Mouse (Mus musculus) right cerebral cortex, postnatal 14 days (tissue): ENCODE data around the gene Rufy3.

Experiments used
- DNase-seq: peaks from one replicate; pipeline ENCODE4 v3.0.0; 2022

Gene Rufy3

DNA sequence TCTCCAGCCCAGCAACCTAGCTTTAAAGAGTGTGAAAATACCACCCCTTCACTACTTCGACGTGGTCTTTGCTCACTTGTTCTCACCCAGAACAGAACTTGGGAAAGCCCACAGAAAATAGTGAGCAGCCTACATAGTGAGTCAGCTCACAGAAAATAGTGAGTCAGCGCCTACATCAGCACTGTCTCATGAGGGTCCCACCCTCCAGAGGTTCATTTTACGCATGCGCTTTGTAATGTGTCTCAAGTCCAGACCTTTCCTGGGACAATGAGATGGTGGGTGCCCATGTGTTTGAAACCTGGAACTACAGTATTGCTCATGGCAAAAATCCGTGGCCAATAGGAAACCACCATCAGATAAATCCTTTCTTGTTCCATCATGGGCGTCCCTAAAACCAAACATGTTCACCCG, 123.2 kb downstream of the Rufy3 start:
- DNase-seq: no peak

DNA sequence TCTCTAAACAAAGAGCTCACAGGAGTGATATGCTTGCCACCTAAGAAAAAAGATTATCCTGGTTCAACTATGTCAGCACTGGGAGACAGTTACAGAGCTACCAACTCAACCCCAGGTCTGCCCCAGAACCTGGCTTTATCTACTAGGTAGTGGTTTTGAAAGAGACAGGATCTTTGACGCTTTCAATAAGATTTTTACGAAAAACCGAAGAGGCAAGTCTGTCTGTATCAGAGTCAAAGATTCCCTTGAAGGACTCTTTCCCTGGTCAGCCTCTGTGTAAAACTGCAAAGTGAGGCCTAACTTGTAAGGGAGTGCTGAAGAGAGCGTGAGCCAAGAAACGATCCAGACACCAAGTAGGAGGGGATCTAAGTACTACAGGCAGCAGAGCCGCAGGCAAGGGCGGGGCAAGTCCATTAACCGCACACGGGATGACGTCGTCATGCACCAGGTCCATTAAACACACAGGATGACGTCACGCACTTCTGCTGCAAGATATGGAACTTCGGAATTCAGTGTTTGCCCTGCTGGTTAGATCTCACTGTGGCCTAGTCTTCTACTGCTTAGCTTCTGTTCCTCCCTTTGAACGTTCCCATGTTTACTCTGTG, 123.8 kb downstream of the Rufy3 start:
- no peak for DNase-seq

DNA sequence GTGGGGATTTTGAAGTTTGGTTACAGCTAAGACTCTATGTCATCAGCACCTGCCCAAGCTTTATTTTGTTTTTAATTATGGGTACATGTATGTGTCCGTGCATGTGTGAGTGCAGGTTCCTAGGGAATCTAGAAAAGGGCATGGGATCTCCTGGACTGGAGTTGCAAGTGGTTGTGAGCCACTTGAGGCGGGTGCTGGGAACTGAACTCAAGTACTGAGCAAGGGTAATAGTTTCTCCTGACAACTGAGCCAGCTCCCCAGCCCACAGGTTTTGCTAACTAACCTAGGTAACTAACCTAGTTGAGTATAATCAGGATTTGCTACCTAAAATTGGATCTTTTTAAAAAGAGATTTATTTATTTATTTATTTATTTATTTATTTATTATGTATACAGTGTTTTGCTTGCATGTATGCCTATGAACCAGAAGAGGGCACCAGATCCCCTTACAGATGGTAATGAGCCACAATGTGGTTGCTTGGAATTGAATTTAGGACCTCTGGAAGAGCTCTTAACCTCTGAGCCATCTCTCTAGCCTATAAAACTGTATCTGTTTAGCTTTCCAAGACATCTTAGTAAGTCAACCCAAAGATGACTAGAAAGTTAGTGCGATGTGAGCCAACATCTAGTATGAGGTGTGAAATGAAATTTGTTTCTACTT, 124.6 kb downstream of the Rufy3 start:
- no peak for DNase-seq

DNA sequence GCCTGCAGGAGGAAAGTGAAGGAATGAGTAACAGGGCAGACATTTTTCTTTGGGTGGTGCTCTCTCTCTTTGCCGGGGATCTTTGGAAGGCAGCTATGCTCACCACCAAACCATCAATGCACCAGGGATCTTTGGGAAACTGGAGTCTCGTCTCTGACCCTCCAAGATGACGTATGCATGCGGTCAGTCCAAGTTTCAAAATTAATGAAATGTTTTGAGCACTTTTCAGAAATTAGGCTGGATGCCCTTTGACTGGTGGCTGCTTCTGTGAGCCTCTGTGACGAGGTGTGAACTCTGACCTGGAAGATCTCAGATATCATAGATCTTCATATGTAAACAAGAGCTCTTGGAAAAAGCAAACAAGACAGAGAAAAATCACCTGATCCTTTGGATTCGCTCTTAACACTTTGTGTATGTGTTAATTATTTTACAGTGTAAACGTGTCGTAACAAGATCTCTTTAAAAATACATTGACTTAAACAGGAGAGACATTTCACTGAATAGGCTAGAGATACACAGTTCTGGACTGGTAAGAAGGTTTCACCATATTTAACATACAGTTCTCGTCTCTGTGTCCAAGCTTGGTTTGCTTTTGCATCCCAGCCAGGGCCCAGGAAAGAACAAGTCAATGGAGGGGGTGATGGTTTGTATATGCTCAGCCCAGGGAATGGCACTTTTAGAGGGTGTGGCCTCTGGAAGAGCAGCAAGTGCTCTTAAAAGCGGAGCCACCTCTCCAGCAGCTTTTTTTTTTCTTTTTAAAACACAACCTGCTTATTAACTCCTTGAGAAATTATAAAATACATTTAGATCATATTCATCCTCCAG, 126.1 kb downstream of the Rufy3 start:
- DNase-seq: no peak

DNA sequence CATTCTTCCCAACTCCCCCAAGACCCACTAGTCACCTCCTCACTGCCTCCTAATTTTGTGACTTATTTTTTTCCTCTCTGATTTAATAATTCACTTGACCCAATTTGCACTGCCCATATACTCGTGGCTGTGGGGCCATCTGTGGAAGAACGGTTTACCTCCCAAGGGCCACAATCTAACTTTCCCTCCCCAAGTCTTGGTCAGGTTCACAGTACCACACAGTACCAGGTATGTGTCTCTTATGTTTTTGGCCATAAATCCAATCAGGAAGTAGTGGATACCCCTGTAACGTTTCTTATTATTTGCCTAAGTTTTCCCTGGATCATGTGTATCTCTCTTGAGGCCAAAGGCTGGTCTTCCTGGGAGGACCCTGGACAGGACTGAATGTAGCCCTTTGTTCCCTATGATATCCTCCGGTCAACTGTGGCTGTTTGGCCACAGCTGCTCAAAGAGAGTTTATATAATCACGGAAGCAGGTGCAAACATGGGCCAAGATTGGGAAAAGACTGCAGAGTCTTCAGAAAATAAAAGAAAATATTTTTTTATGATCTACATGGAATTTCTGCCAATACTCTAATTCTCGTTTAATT, 126.8 kb downstream of the Rufy3 start:
- DNase-seq: no peak

DNA sequence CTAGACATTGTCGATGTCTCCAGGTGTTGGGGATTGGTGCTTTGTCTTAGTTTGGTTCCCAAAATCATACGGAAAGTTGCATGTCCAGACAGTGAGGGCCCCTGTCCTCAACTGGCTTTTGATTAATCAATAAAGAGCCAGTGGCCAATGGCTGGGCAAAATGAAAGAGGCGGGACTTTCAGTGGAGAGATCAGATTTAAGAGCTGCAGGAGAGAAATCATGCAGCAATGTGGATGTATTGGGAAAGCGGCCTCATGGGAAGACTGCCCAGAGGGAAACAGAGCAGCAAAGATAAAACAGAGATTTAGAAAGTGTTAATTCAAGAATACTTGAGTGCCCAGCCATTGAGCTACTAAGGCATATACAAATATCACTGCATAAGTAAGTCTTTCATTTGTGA, 127.7 kb downstream of the Rufy3 start:
- no peak for DNase-seq

DNA sequence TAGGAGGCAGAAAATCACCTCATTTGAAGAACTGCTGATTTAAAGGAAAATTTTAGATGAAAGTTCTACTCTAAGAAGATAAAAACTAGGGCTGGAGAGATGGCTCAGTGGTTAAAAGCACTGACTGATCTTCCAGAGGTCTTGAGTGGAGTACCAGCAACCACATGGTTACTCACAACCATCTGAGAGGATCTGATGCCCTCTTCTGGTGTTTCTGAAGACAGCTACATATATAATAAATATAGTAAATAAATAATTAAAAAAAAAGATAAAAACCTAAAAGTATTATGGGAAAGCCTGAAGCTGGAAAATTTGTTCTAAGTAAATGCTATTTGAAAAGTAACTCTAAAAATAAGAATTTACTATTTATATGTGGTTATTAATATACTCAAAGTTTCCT, 128.2 kb downstream of the Rufy3 start:
- no peak for DNase-seq

DNA sequence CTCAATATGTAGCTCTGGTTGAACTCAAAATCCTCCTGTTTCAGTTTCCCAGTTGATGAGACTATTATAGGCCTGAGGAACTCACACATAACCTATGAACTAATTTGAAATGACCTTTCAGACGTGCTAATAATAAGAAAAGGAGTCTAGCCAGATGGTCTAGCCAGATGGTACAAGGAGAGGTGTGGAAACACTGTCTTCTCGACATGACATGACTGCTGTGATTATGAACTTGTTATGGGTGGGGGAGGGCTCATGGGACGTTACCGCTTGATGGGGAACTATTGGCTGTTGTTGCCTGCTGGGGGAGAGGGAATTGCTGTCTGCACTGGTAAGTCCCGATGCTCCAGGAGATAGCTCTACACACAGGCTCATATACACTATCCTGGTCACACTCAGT, 132.5 kb downstream of the Rufy3 start:
- no peak for DNase-seq

DNA sequence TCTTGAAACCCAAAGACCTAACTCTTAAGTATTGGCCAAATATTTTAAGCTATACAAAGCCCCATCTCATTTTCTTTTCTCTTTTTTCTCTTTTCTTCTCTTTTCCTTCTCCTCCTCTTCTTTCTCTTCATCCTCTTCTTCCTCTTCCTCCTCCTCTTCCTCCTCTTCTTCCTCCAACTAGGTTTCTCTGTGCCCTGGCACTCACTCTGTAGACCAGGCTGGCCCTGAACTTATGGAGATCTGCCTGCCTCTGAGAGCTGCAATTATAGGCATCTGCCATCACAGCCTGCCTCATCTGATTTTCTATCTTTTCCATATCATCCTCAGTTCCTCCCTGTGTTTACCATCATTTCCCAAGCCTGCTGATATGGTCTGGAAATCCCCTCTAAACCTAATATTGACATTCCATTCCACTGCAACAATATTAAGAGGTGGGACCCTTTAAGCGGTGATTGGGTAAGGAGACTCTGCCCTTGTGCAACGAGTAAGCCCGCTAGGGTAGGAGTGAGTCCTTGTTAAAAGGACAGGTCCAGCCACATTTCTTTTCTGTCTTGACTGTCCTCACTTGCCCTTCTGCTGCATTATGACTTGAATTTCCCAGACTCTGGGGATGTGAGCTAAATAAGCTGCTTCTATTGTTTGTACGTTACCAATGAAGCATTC, 134.5 kb downstream of the Rufy3 start:
- DNase-seq: no peak
